ENCODE assay signal across 8 mouse cellular contexts in genomic region chrX:160765389-160766232, GRCm38 (mm10). TPM values are rescaled to one million over a fixed set of nuclear protein-coding genes. Genes with fewer than 3 reads are reported as not detected.
A peak's percentile ranks its signal among the peaks of the same experiment; 100 is the strongest.
DNase-seq lines count a peak whose midpoint lies in the region; ATAC-seq lines count a peak whose summit lies in the region.

No protein-coding gene starts in this region.

- H3K4me2 ChIP-seq in hindbrain, embryonic 16.5 days (ENCODE audit: low read length): peak overlapping the region; percentile 53

- H3K9me3 ChIP-seq in hindbrain, embryonic 16.5 days (ENCODE audit: control insufficient read depth, low read length): no peaks in the 10 kb centered on the region

- no peaks in the 10 kb centered on the region for H3K4me1 ChIP-seq in hindbrain, embryonic 16.5 days (ENCODE audit: control insufficient read depth, insufficient read depth, low read depth, low read length)

- H3K4me3 ChIP-seq in hindbrain, embryonic 16.5 days (ENCODE audit: low read length): peak overlapping the region; percentile 52

- no peak overlapping the region for H3K27ac ChIP-seq in hindbrain, embryonic 16.5 days (ENCODE audit: low read depth, low read length)

- peaks cover 2% of the 10 kb centered on the region; the same call in 1 of the 2 replicates for H3K27me3 ChIP-seq in hindbrain, embryonic 16.5 days (replicated peaks; ENCODE audit: control insufficient read depth, insufficient read depth, low read length)

- 37% methylated on average over 29 of the region's 30 CpGs for WGBS in hindbrain, embryonic 16.5 days

- no peaks in the 10 kb centered on the region for H3K36me3 ChIP-seq in hindbrain, embryonic 16.5 days (ENCODE audit: control insufficient read depth, insufficient read depth, low read length)

- DNase-seq in ZHBTc4 (ENCODE audit: low read depth, low spot score): peak; percentile 81
- peak; percentile 86 to 95 for DNase-seq in cerebellum, postnatal 4 days (ENCODE audit: low spot score in 2 of 2)
- peak; percentile 92 for DNase-seq in gastrocnemius, adult 18-20 months (ENCODE audit: low spot score)
- DNase-seq in left cerebral cortex, adult 11 months (ENCODE audit: low spot score): peak; percentile 80
- DNase-seq in lung, postnatal 36 days: peak; percentile 95
- DNase-seq in retina, embryonic 14.5 days (ENCODE audit: low spot score): peak; percentile 92
- peak; percentile 93 for DNase-seq in thymus, postnatal 4 days

- no peak overlapping the region; the same call in 1 of the 2 replicates for H3K9ac ChIP-seq in hindbrain, embryonic 16.5 days (ENCODE audit: low read depth, low read length)

- peak; percentile 98 for ATAC-seq in hindbrain, embryonic 16.5 days

RNA-seq across cellular contexts. Expression of gene Rs1, which starts 2.2 kb away (rescaled TPM):
- not detected for total RNA-seq in gastrocnemius, adult 18-20 months (2021)
- polyA plus RNA-seq in hindbrain, embryonic 16.5 days (2015; fragmentation: Nextera tagmentation; extraction: Ambion mirVana): 0.06 TPM in 1 of 2 replicates, not detected in the other

RNA-seq across cellular contexts. Expression of gene Ppef1, which starts 30.0 kb away (rescaled TPM):
- not detected for total RNA-seq in gastrocnemius, adult 18-20 months (2021)
- polyA plus RNA-seq in hindbrain, embryonic 16.5 days (2015; fragmentation: Nextera tagmentation; extraction: Ambion mirVana): 5.2 and 6.5 TPM in 2 replicates
